Mouse (Mus musculus): ENCODE measurements around the gene Drap1.
"Not testable (repeated sequence)": the region's sequence is repeated elsewhere in the genome, so short reads cannot be mapped to it uniquely, and the experiment has no call there.

The Drap1 gene

GRCm38 (mm10) chr19:5420579-5420978 is 4.2 kb downstream of the Drap1 start:
- no peak for ATAC-seq (ENCODE audit: low TSS enrichment)

DNA sequence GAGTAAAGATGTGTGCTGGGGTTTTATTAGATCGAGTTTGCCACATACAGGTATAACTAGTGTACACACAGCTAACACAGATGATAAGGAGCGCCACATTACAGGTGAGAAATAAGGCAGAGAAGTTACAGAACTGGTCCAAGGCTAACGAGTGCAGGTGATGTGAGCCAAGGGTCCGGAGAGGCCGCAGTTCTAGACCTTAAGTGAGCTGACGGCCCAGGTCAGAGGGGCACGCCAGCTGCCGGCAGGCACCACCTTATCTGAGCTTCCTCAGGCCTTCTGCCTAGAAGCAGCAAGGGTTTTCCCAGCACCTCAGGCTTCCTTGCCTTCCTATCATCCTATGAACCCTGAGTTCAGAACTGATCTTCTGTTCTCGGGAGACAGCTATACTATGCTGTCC is 5.1 kb downstream of the Drap1 start:
- no peak for ATAC-seq (ENCODE audit: low TSS enrichment)

DNA sequence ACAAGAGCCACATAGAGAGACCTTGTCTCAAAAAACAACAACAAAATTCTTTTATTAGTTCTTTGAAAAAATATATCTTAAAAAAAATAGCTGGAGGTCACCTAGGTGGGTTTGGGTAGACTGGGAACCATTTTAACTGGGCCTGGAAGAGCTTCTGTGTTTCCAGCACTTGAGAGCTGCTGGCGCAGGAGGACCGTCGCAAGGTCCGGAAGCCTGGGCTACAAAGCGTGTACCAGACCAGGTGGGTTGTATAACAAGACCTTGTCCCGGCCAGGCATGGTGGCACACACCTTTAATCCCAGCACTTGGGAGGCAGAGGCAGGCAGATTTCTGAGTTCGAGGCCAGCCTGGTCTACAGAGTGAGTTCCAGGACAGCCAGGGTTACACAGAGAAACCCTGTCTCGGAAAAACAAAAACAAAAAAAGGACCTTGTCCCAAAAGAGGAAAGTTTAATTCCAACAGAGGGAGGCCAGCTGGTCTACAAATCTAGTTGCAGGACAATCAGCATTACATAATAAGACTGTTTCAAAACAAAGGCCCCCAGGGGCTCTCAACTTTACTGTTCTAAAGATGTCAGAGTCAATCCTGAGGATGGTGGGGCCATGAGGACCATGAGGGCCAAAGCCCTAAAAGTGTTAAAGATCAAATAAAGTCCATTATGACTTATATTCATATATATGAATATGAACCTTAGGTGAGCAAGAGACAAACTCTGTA is 5.9 kb downstream of the Drap1 start:
- no peak for ATAC-seq (ENCODE audit: low TSS enrichment)

DNA sequence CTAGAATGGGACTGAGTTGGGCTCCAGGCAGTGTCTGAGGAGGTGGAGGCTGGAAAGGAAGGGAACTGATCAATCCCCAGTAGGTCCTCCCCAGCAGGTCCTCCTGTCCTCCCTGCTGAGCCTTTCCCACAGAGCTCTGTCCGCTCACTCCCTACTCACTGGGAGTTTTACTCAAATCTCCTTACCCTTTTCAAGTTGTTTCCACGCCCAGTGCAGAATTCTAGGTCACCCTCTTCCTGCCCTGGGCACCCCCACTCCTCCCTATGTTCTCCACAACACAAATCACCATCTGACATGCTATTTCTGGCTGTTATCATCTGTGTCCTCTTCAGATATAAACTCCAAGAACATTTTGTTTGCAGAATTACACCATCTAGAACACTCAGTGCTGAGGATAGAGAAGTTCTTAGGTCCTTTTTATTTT is 10.2 kb downstream of the Drap1 start:
- ATAC-seq (ENCODE audit: low TSS enrichment) = peak; percentile 52; the same call in 1 of the 2 replicates

GRCm38 (mm10) chr19:5413840-5414239 is 10.9 kb downstream of the Drap1 start:
- ATAC-seq (ENCODE audit: low TSS enrichment) = no peak

GRCm38 (mm10) chr19:5411961-5412360 is 12.8 kb downstream of the Drap1 start:
- ATAC-seq (ENCODE audit: low TSS enrichment) = peak; percentile 20; the same call in 1 of the 2 replicates

- ATAC-seq (ENCODE audit: low TSS enrichment) = no peak
These were observed 14.1 kb downstream of the Drap1 start for GRCm38 (mm10) chr19:5410641-5411040.

DNA sequence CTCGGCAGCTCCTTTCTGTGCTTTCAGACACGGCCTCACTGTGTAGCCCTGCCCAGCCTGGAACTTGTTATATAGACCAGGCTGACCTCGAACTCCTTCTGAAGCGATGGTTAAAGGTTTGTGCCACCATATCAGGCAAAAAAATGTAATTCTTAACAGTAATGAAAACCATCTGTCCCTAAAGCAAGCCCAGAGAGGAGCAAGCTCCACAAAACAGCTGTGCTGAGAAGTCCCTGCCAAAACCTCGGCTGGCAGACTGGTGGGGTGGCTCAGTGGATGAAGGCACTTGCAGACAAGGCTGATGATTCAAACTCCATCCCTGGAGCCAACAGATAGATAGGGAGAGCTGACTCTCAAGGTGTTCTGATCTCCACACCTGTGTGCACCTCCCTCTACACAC is 15.7 kb downstream of the Drap1 start:
- no peak for ATAC-seq (ENCODE audit: low TSS enrichment)

DNA sequence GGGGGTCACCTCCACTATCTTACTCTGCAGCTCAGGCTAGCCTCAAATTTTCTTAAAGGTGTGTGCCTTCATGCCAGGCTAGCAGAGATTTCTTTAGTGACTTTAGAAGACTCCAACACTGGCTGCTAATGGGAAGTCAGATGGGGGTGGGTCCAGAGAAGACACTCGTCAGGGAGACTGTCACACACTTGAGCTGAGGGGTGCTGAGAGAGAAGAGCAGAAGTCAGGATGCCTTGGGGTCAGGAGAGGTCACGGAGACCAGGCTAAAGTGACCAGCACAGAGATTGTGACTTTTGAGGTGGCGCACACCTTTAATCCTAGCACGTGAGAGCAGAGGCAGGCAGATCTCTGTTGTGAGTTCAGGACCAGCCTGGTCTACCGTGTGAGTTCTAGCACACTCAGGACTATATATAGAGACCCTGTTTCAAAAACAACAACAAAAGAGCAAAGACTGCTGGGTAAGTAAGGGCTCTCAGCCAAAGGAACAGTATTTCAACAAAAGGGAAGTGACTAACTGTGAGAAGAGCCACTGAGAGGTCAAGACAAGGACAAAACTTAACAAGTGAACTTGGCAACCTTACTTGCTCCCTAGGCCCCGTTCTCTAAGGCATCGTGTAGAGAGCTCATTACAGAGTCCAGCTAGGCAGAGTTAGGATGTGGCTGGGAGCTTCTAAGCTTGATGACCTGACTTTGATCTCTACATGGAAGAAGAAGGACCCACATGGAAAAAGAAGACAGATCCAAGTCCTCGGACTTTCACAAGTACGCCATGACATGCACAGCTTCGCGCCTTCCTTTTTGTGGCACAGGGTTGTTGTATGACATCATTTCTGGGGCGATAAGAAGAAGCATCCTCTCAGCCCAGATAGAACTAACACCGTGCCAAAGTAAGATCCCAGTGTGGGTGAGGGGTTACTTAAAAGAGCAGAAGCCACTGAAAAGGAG is 16.4 kb downstream of the Drap1 start:
- ATAC-seq (ENCODE audit: low TSS enrichment) = no peak

DNA sequence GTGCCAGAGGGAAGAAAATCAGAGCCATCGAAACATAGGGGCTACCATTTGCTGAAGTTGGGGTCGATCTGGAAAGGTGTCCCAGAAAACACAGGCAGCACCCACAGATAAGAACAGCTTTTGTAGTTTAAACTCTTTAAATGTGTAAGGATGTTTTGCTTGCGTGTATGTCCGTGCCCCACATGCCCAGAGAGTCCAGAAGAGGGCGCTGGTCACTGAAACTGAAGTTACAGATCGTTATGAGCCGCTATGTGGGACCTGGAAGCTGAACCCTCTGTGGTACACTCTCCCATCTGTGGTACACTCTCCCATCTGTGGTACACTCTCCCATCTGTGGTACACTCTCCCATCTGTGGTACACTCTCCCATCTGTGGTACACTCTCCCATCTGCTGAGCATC is 17.6 kb downstream of the Drap1 start:
- peak; percentile 64 for ATAC-seq (ENCODE audit: low TSS enrichment)

DNA sequence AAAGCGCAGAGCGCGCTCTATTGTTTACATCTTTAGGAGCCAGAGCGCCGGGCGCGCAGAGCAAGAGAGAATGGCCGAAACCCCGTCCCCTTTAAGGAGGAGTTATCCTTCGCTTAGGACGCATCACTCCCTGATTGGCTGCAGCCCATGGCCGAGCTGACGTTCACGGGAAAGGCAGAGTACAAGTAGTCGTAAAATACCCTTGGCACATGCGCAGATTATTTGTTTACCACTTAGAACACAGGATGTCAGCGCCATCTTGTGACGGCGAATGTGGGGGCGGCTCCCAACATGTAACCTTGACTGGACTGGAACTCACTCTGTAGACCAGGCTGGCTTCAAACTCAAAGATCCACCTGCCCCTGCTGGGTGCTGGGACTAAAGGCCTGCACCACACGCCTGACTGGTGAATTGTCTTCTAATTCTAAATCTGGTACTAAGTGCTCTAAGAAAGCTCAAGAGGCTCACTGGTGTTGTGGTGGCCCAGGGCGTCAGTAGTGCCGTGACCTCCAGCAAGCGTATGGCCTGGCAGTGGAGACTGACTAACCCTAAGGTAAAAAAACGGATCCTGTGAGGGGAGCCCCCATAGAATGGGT is 18.1 kb downstream of the Drap1 start:
- ATAC-seq (ENCODE audit: low TSS enrichment) = peak; percentile 48; the same call in 1 of the 2 replicates

DNA sequence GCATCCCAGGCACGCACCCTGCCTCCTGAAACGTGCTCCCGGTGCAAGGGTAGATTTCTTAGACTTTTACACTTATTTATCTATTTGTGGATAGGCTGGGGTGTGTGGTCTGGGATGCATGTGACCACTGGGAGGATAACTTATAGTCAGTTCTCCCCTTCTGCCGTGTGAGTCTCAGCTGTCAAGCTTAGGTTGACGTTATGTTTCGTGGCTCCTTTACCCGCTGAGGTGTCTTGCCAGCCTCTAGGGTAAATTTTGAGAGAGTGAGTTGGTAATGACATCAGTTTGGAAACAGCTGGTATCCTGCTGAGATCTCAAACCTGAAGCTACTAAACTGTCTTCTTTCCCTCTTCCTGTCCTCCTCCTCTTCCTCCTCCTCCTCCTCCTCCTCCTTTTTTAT is 18.9 kb downstream of the Drap1 start:
- no peak for ATAC-seq (ENCODE audit: low TSS enrichment)

- ATAC-seq (ENCODE audit: low TSS enrichment) = no peak
These were observed 22.5 kb downstream of the Drap1 start, which contains the start of gene Tsga10ip for GRCm38 (mm10) chr19:5402293-5402692. TSS of gene Tsga10ip (minus strand) at chr19:5402526.

GRCm38 (mm10) chr19:5401073-5401472 is 23.7 kb downstream of the Drap1 start:
- ATAC-seq (ENCODE audit: low TSS enrichment) = not testable (repeated sequence)

DNA sequence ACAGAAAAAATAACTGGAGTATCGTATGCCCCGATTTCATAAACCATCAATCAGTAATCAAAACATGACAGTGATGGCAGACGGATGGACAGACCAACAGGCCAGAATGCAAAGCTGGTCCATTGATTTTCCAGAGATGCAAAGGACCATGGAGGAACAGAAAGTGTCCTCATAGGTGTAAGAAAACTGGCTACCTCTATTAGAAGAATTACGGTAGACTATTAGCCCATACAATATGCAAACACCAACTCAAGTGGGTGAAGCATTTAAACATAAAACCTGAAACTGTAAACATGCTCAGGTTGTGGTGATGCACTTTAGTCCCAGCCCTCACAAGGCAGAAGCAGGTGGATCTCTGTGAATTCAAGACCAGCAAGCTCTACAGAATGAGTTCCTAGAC is 29.4 kb downstream of the Drap1 start:
- no peak for ATAC-seq (ENCODE audit: low TSS enrichment)

DNA sequence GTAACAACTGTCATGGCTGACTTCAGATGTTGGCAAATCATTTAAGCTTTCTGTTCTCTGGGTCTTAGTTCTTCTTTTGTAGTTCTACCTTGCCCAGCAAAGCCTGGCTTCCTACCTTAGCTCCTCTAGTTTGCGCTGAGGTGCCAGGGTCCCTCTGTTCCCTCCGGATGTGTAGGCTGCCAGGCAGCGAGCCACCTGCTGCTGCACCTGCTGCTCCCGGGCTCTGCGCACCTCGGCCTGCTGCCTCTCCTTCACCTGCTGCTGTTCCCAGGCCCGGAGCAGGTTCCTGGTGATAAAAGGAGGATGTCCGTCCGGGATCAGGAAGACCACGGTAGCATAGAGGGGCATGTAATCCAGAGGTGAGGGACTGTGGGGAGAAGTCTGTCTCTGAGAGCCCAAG is 30.6 kb downstream of the Drap1 start:
- ATAC-seq (ENCODE audit: low TSS enrichment) = no peak

GRCm38 (mm10) chr19:5392892-5393291 is 31.9 kb downstream of the Drap1 start:
- no peak for ATAC-seq (ENCODE audit: low TSS enrichment)

GRCm38 (mm10) chr19:5390416-5390815 is 34.4 kb downstream of the Drap1 start:
- no peak for ATAC-seq (ENCODE audit: low TSS enrichment)

DNA sequence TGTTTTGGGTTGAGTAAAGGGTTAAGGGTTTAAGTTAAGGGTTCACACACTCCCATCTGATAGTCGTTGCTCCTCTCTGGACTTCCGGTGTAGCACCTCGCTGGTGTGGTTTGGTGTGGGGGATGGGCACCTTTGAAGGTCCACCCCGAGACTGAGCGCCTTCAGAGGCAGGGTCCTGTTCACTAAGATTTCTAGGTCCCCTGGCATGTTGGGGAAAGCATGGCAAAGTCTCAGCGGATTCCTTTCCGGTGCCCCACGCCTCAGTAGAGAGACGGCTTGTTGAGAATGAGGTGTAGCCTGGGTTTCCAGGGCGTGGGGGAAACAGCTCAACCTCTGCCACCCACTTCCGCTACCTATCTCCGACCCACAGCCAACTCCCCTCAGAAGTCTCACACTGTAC is 35.1 kb downstream of the Drap1 start:
- no peak for ATAC-seq (ENCODE audit: low TSS enrichment)

GRCm38 (mm10) chr19:5388588-5389242 is 36.1 kb downstream of the Drap1 start, which contains the start of gene Sart1:
TSS of gene Sart1 (minus strand) at chr19:5388703.
- peak; percentile 97 for ATAC-seq (ENCODE audit: low TSS enrichment)

DNA sequence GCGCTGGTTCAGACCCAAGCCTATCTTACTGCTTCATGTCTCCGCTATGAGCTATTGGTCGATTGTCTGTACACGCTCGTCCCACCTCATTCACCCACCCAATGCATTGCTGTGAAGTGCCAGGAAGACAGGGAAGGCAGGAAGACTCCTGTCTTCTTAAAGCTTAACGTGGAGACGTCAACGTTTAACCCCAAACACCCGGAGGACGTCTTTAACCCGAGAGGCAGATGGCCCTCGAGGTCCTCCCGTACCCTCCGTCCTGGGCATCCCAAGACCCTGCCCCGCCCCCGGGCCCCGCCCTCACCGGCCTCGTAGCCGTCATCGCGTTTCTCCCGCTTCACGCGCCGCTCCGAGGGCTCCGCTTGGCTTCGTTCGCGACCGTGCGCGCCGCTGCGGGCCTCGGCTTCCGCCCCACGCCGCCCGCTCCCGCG is 36.8 kb downstream of the Drap1 start:
- ATAC-seq (ENCODE audit: low TSS enrichment) = peak; percentile 15; the same call in 1 of the 2 replicates

DNA sequence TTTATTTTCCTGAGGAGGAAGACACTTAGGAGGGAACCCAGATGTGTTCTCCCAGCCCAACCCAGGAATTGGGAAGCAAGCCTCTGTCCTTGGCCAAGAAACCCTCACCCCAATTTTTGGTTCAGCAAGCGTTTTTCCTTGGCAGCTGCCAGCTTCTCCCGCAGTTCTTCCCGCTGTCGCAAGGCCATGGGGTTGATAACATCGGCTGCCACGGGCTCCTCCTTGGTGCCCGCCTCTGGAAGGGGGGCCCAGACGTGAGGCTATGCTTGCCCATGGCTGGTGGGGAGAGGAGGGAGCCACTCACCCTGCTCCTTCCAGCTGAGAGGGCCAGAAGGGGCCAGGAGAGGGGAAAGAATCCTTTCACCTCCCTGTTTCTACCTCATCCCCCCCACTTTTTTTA is 40.1 kb downstream of the Drap1 start:
- no peak for ATAC-seq (ENCODE audit: low TSS enrichment)

Data from frontal cortex, adult (tissue).